23 mouse cellular contexts compared by ENCODE assay signal in genomic region chr5:76194377-76194945, GRCm38 (mm10). TPM values are rescaled to one million over a fixed set of nuclear protein-coding genes. Genes with fewer than 3 reads are reported as not detected.
A peak's percentile ranks its signal among the peaks of the same experiment; 100 is the strongest.
DNase-seq lines count a peak whose midpoint lies in the region; ATAC-seq and TF ChIP-seq lines count a peak whose summit lies in the region.
"Had no signal": no experiment of that assay in that cellular context is flagged by ENCODE, and none has a peak within 500 bp of the region (broad histone marks: within the 10 kb centered on the region; RNA-seq: fewer than 3 reads in every experiment).

No protein-coding gene starts in this region.

- no peaks in the 10 kb centered on the region for H3K27me3 ChIP-seq in forebrain, postnatal 0 days (ENCODE audit: insufficient read depth, low read length)
- H3K27me3 ChIP-seq in forebrain, embryonic 16.5 days (replicated peaks; ENCODE audit: control insufficient read depth, insufficient read depth, low read length), result no peaks in the 10 kb centered on the region
- H3K27me3 ChIP-seq: forebrain, embryonic 12.5 days; kidney, embryonic 15.5 days; limb, embryonic 12.5 days; liver, embryonic 12.5 days; lung, embryonic 15.5 days had no signal

- ATAC-seq in forebrain, postnatal 0 days, result no peak
- ATAC-seq in forebrain, embryonic 16.5 days, result no peak
- ATAC-seq: hindbrain, embryonic 16.5 days; intestine, embryonic 16.5 days; liver, embryonic 12.5 days had no signal

- TF ChIP-seq POLR2A in lung, adult 2 months (IDR thresholded peaks at IDR 0.05; ENCODE audit: borderline replicate concordance, extremely low read depth, low read depth, low read length), result no peak

- intact Hi-C loops in heart, postnatal 10 days (cut with DNase I), result no loop called here
- intact Hi-C loops in heart, postnatal 14 days (cut with DNase I), result no loop called here

- H3K27ac ChIP-seq in forebrain, postnatal 0 days (ENCODE audit: low read depth, low read length), result no peak overlapping the region; the same call in 1 of the 2 replicates
- no peak overlapping the region for H3K27ac ChIP-seq in forebrain, embryonic 16.5 days (ENCODE audit: low read length)
- H3K27ac ChIP-seq: forebrain, embryonic 12.5 days; heart, embryonic 10.5 days; kidney, embryonic 15.5 days; left cerebral cortex, adult 2 months; limb, embryonic 12.5 days; liver, embryonic 12.5 days; lung, embryonic 15.5 days had no signal

- no peak overlapping the region for H3K4me3 ChIP-seq in forebrain, postnatal 0 days (ENCODE audit: low read depth, low read length)
- no peak overlapping the region for H3K4me3 ChIP-seq in forebrain, embryonic 16.5 days (replicated peaks; ENCODE audit: low read length)
- no peak overlapping the region for H3K4me3 ChIP-seq in lung, adult 2 months (replicated peaks; ENCODE audit: extremely low read depth, low read depth, low read length)
- H3K4me3 ChIP-seq: forebrain, embryonic 12.5 days; heart, embryonic 10.5 days; kidney, embryonic 15.5 days; left cerebral cortex, adult 2 months; limb, embryonic 12.5 days; liver, embryonic 12.5 days; lung, embryonic 15.5 days had no signal

- H3K9ac ChIP-seq in forebrain, postnatal 0 days, result no peak overlapping the region
- H3K9ac ChIP-seq in forebrain, embryonic 16.5 days (replicated peaks; ENCODE audit: low read depth, low read length), result no peak overlapping the region
- H3K9ac ChIP-seq: forebrain, embryonic 12.5 days; kidney, embryonic 15.5 days; limb, embryonic 12.5 days; liver, embryonic 12.5 days; lung, embryonic 15.5 days had no signal

- no peak for TF ChIP-seq CTCF in forebrain, postnatal 0 days (IDR thresholded peaks at IDR 0.05; ENCODE audit: low read depth)
- TF ChIP-seq CTCF in lung, adult 2 months (IDR thresholded peaks at IDR 0.05; ENCODE audit: insufficient read depth, low read length), result no peak

- H3K4me2 ChIP-seq in forebrain, postnatal 0 days (ENCODE audit: low read depth), result no peak overlapping the region
- no peak overlapping the region for H3K4me2 ChIP-seq in forebrain, embryonic 16.5 days (ENCODE audit: low read length)
- H3K4me2 ChIP-seq: forebrain, embryonic 12.5 days; kidney, embryonic 15.5 days; limb, embryonic 12.5 days; liver, embryonic 12.5 days; lung, embryonic 15.5 days had no signal

- H3K4me1 ChIP-seq in forebrain, postnatal 0 days (ENCODE audit: insufficient read depth), result no peaks in the 10 kb centered on the region; the same call in 1 of the 2 replicates
- no peaks in the 10 kb centered on the region for H3K4me1 ChIP-seq in forebrain, embryonic 16.5 days (replicated peaks; ENCODE audit: control insufficient read depth, insufficient read depth, low read length)
- peaks cover 3% of the 10 kb centered on the region for H3K4me1 ChIP-seq in lung, adult 2 months (ENCODE audit: control insufficient read depth, insufficient read depth, low read length)
- H3K4me1 ChIP-seq: limb, embryonic 12.5 days had no signal

- WGBS in forebrain, postnatal 0 days, result 81% methylated on average over 6 of the region's 6 CpGs
- 88% methylated on average over 6 of the region's 6 CpGs for WGBS in forebrain, embryonic 16.5 days
- WGBS in lung, adult 2 months, result 60% methylated on average over 6 of the region's 6 CpGs

- no peaks in the 10 kb centered on the region for H3K9me3 ChIP-seq in forebrain, postnatal 0 days (ENCODE audit: low read length)
- H3K9me3 ChIP-seq in forebrain, embryonic 16.5 days (ENCODE audit: control insufficient read depth, low read length), result no peaks in the 10 kb centered on the region
- H3K9me3 ChIP-seq: forebrain, embryonic 12.5 days; G1E; heart, embryonic 10.5 days; kidney, embryonic 15.5 days; limb, embryonic 12.5 days; liver, embryonic 12.5 days; lung, embryonic 15.5 days had no signal

- peaks cover 4% of the 10 kb centered on the region for H3K36me3 ChIP-seq in forebrain, postnatal 0 days (ENCODE audit: insufficient read depth)
- H3K36me3 ChIP-seq in forebrain, embryonic 16.5 days (ENCODE audit: control insufficient read depth, insufficient read depth), result no peaks in the 10 kb centered on the region; the same call in 1 of the 2 replicates

- DNase-seq in forebrain, postnatal 0 days, result peak; percentile 2
- peak; percentile 23 to 27 for DNase-seq in heart, postnatal 10 days
- DNase-seq in heart, postnatal 14 days, result no peak
- DNase-seq in lung, adult 2 months, result peak; percentile 26
- no peak for DNase-seq in adipocyte (ENCODE audit: low spot score)
- DNase-seq in spleen, postnatal 4 days (ENCODE audit: low spot score in 2 of 2), result no peak
- DNase-seq in embryo, embryonic 9.5 days (ENCODE audit: extremely low spot score), result no peak
- DNase-seq: adrenal gland, adult 8-10 months; cerebellum, adult 9-10 months; kidney, postnatal 4 days; layer of hippocampus, adult 9-11 months; right cerebral cortex, postnatal 25 days had no signal

RNA-seq across cellular contexts. Expression of gene Tmem165, which starts 10.8 kb away (rescaled TPM):
- 70.6 and 77.5 TPM in 2 replicates for total RNA-seq in forebrain, postnatal 0 days (2014; rRNA removed)
- polyA plus RNA-seq in forebrain, postnatal 0 days (2015; fragmentation: Nextera tagmentation; extraction: Ambion mirVana), result 35.1 and 41.4 TPM in 2 replicates
- 40.3 and 45.9 TPM in 2 replicates for polyA plus RNA-seq in forebrain, embryonic 16.5 days (2015; fragmentation: Nextera tagmentation; extraction: Ambion mirVana)
- 10 to 100 TPM; 39.4 to 42.2 TPM for total RNA-seq in heart, postnatal 10 days (2021)
- 10 to 100 TPM; 26.8 to 30.4 TPM for total RNA-seq in heart, postnatal 14 days (2021)
- polyA plus RNA-seq in lung, adult 2 months (2012; rRNA removed), result 69.2 and 84.5 TPM in 2 replicates

RNA-seq across cellular contexts. Expression of gene Srd5a3, which starts 54.4 kb away (rescaled TPM):
- total RNA-seq in forebrain, postnatal 0 days (2014; rRNA removed), result 9.9 and 12.8 TPM in 2 replicates
- 17.5 and 21.3 TPM in 2 replicates for polyA plus RNA-seq in forebrain, postnatal 0 days (2015; fragmentation: Nextera tagmentation; extraction: Ambion mirVana)
- 17.3 and 19.8 TPM in 2 replicates for polyA plus RNA-seq in forebrain, embryonic 16.5 days (2015; fragmentation: Nextera tagmentation; extraction: Ambion mirVana)
- 10 to 100 TPM; 17.1 to 18.3 TPM for total RNA-seq in heart, postnatal 10 days (2021)
- total RNA-seq in heart, postnatal 14 days (2021), result 10 to 100 TPM; 11.2 to 15.0 TPM
- 160 and 211 TPM in 2 replicates for polyA plus RNA-seq in lung, adult 2 months (2012; rRNA removed)

Comparison
In these comparisons a context has a peak if more than half of its experiments do, and no peak if none do; other contexts are left out.
1. DNase-seq: peak in forebrain, postnatal 0 days (single experiment), heart, postnatal 10 days (2 of 2) and lung, adult 2 months (single experiment); none in heart, postnatal 14 days (0 of 2), adipocyte (single experiment), spleen, postnatal 4 days (0 of 2) and embryo, embryonic 9.5 days (single experiment).